Mouse (Mus musculus): ENCODE results near the gene Slc29a1. TPM values are rescaled to one million over a fixed set of nuclear protein-coding genes. Genes with fewer than 3 reads are reported as not detected.

Gene Slc29a1
- polyA plus RNA-seq, 1 experiment from 2014 or later = 90.0 TPM

- ATAC-seq (ENCODE audit: insufficient read depth, low FRiP score) = no peak
- Histone ChIP-seq H3K9me3 (replicated peaks; ENCODE audit: control insufficient read depth, low read length) (no peaks in the 10 kb centered on the region), H3K27me3 (ENCODE audit: control insufficient read depth, insufficient read depth, low read length) (peaks cover 62% of the 10 kb centered on the region), H3K36me3 (ENCODE audit: control insufficient read depth, insufficient read depth, low read length) (no peaks in the 10 kb centered on the region), H3K4me3 (replicated peaks; ENCODE audit: low read length) (no peak overlapping the region), H3K9ac (ENCODE audit: low read length) (no peak overlapping the region), H3K4me2 (ENCODE audit: low read depth, low read length) (no peak overlapping the region), H3K4me1 (ENCODE audit: control insufficient read depth, insufficient read depth, low read length) (peaks cover 16% of the 10 kb centered on the region), H3K27ac (ENCODE audit: low read length) (no peak overlapping the region)
- 80% methylated on average over 5 of the region's 5 CpGs for WGBS
These were observed 51.8 kb downstream of the Slc29a1 start for GRCm38 (mm10) chr17:45547461-45548190.

DNA sequence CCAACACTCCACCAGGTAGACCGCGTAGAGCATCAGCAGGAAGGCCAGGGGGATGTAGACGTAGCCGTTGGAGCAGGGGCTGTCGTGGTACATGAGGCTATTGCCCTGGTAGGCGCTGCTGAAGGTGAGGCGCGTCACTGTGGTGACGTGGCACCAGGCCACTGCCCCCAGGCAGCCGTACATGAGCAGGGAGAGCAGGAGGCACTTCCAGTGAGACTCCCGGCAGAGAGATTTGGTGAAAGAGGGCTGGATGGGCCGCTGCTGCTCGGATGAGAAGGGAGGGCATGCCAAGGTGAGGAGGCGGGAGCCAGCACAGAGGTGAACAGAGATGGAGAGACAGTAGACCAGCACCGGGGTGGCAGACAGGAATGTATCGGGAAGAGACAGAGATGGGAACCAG lies 52.5 kb downstream of the Slc29a1 start:
- ATAC-seq (ENCODE audit: insufficient read depth, low FRiP score) = no peak
- H3K36me3 ChIP-seq (ENCODE audit: control insufficient read depth, insufficient read depth, low read length) = no peaks in the 10 kb centered on the region
- H3K27me3 ChIP-seq (ENCODE audit: control insufficient read depth, insufficient read depth, low read length) = peaks cover 68% of the 10 kb centered on the region
- no peak overlapping the region for H3K4me2 ChIP-seq (ENCODE audit: low read depth, low read length)
- no peak overlapping the region for H3K9ac ChIP-seq (ENCODE audit: low read length)
- no peak overlapping the region for H3K27ac ChIP-seq (ENCODE audit: low read length)
- no peak overlapping the region for H3K4me3 ChIP-seq (replicated peaks; ENCODE audit: low read length)
- no peaks in the 10 kb centered on the region for H3K9me3 ChIP-seq (replicated peaks; ENCODE audit: control insufficient read depth, low read length)
- peaks cover 16% of the 10 kb centered on the region for H3K4me1 ChIP-seq (ENCODE audit: control insufficient read depth, insufficient read depth, low read length)
- WGBS = 73% methylated on average over 16 of the region's 16 CpGs

DNA sequence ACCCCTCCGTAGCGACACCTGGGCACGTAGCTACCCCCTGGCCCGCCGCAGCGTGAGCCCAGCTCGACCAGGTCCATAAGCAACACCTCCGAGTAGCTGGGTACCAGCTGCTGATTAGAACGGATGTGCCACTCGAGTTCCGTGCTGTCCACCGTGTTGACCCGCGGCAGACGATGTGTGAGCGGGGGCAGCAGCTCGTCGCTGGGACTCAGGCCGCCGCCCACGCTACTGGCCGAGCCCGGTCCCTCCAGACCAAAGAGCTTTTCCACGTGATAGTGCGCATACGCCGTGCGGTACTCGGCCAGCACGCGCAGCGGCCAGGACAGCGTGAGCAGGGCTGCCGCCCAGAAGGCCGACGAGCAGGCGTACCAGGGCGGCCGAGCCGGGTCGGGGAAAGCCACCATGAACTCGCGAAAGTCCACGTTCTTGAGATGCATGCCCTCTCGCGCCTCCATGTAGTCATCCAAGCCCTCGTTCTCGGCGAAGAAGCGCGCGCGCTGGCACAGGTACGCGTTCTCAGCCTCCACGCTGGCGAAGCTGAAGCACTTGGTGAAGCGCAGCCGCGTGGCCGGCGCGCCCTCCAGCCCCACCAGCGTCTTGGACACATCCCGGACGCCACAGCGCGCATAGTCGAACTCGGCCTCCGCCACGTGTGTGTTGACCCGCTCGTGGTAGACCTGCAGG lies 54.0 kb downstream of the Slc29a1 start:
- no peak overlapping the region for H3K27ac ChIP-seq (ENCODE audit: low read length)
- H3K4me2 ChIP-seq (ENCODE audit: low read depth, low read length) = peak overlapping the region; percentile 46
- no peaks in the 10 kb centered on the region for H3K9me3 ChIP-seq (replicated peaks; ENCODE audit: control insufficient read depth, low read length)
- peak overlapping the region; percentile 10; the same call in 1 of the 2 replicates for H3K9ac ChIP-seq (ENCODE audit: low read length)
- peak overlapping the region; percentile 25 for H3K4me3 ChIP-seq (replicated peaks; ENCODE audit: low read length)
- H3K4me1 ChIP-seq (ENCODE audit: control insufficient read depth, insufficient read depth, low read length) = peaks cover 14% of the 10 kb centered on the region
- no peak for ATAC-seq (ENCODE audit: insufficient read depth, low FRiP score)
- no peaks in the 10 kb centered on the region for H3K36me3 ChIP-seq (ENCODE audit: control insufficient read depth, insufficient read depth, low read length)
- H3K27me3 ChIP-seq (ENCODE audit: control insufficient read depth, insufficient read depth, low read length) = peaks cover 74% of the 10 kb centered on the region
- 15% methylated on average over 74 of the region's 74 CpGs for WGBS

DNA sequence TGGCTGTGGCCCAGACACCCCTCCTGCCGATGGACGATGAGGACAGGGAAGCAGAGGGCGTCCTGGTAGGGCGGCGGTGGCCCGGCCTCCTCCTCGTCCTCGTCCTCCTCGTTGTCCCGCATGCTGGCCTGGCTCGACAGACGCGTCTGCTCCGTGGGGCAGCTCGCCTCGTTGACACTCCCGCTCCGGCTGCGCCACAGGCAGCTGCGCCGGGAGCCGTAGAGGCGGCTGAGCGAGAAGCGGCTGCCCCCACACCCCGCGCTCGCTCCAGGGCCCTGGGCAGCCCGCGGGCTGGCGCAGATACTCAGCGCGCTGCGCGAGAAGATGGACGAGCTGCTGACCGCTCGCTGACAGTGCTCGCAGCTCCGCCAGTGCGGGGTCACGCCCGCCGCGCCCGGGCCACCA lies 54.5 kb downstream of the Slc29a1 start:
- H3K4me1 ChIP-seq (ENCODE audit: control insufficient read depth, insufficient read depth, low read length) = peaks cover 9% of the 10 kb centered on the region
- no peak overlapping the region for H3K27ac ChIP-seq (ENCODE audit: low read length)
- no peak for ATAC-seq (ENCODE audit: insufficient read depth, low FRiP score)
- no peaks in the 10 kb centered on the region for H3K9me3 ChIP-seq (replicated peaks; ENCODE audit: control insufficient read depth, low read length)
- peak overlapping the region; percentile 25 for H3K4me3 ChIP-seq (replicated peaks; ENCODE audit: low read length)
- peak overlapping the region; percentile 46 for H3K4me2 ChIP-seq (ENCODE audit: low read depth, low read length)
- peaks cover 75% of the 10 kb centered on the region for H3K27me3 ChIP-seq (ENCODE audit: control insufficient read depth, insufficient read depth, low read length)
- H3K9ac ChIP-seq (ENCODE audit: low read length) = peak overlapping the region; percentile 10; the same call in 1 of the 2 replicates
- WGBS = 20% methylated on average over 46 of the region's 46 CpGs
- no peaks in the 10 kb centered on the region for H3K36me3 ChIP-seq (ENCODE audit: control insufficient read depth, insufficient read depth, low read length)

GRCm38 (mm10) chr17:45544001-45544872 lies 55.2 kb downstream of the Slc29a1 start:
- H3K9ac ChIP-seq (ENCODE audit: low read length) = no peak overlapping the region
- no peaks in the 10 kb centered on the region for H3K9me3 ChIP-seq (replicated peaks; ENCODE audit: control insufficient read depth, low read length)
- ATAC-seq (ENCODE audit: insufficient read depth, low FRiP score) = no peak
- no peak overlapping the region for H3K4me3 ChIP-seq (replicated peaks; ENCODE audit: low read length)
- no peaks in the 10 kb centered on the region for H3K36me3 ChIP-seq (ENCODE audit: control insufficient read depth, insufficient read depth, low read length)
- no peak overlapping the region for H3K4me2 ChIP-seq (ENCODE audit: low read depth, low read length)
- peaks cover 81% of the 10 kb centered on the region for H3K27me3 ChIP-seq (ENCODE audit: control insufficient read depth, insufficient read depth, low read length)
- no peak overlapping the region for H3K27ac ChIP-seq (ENCODE audit: low read length)
- H3K4me1 ChIP-seq (ENCODE audit: control insufficient read depth, insufficient read depth, low read length) = peaks cover 7% of the 10 kb centered on the region
- 26% methylated on average over 24 of the region's 24 CpGs for WGBS

- ATAC-seq (ENCODE audit: insufficient read depth, low FRiP score) = no peak
- no peak overlapping the region for H3K4me2 ChIP-seq (ENCODE audit: low read depth, low read length)
- H3K4me1 ChIP-seq (ENCODE audit: control insufficient read depth, insufficient read depth, low read length) = peaks cover 7% of the 10 kb centered on the region; the same call in 1 of the 2 replicates
- H3K9ac ChIP-seq (ENCODE audit: low read length) = no peak overlapping the region
- no peak overlapping the region for H3K4me3 ChIP-seq (replicated peaks; ENCODE audit: low read length)
- H3K36me3 ChIP-seq (ENCODE audit: control insufficient read depth, insufficient read depth, low read length) = no peaks in the 10 kb centered on the region
- 50% methylated on average over 1 of the region's 1 CpGs for WGBS
- no peak overlapping the region for H3K27ac ChIP-seq (ENCODE audit: low read length)
- peaks cover 77% of the 10 kb centered on the region for H3K27me3 ChIP-seq (ENCODE audit: control insufficient read depth, insufficient read depth, low read length)
- no peaks in the 10 kb centered on the region for H3K9me3 ChIP-seq (replicated peaks; ENCODE audit: control insufficient read depth, low read length)
These were observed 56.3 kb downstream of the Slc29a1 start for GRCm38 (mm10) chr17:45543115-45543514.

GRCm38 (mm10) chr17:45542705-45543104 lies 56.7 kb downstream of the Slc29a1 start:
- Histone ChIP-seq H3K36me3 (ENCODE audit: control insufficient read depth, insufficient read depth, low read length) (no peaks in the 10 kb centered on the region), H3K27ac (ENCODE audit: low read length) (no peak overlapping the region), H3K9ac (ENCODE audit: low read length) (no peak overlapping the region), H3K9me3 (replicated peaks; ENCODE audit: control insufficient read depth, low read length) (no peaks in the 10 kb centered on the region), H3K4me3 (replicated peaks; ENCODE audit: low read length) (no peak overlapping the region), H3K27me3 (ENCODE audit: control insufficient read depth, insufficient read depth, low read length) (peaks cover 73% of the 10 kb centered on the region), H3K4me1 (ENCODE audit: control insufficient read depth, insufficient read depth, low read length) (peaks cover 7% of the 10 kb centered on the region; the same call in 1 of the 2 replicates), H3K4me2 (ENCODE audit: low read depth, low read length) (no peak overlapping the region)
- 67% methylated on average over 2 of the region's 2 CpGs for WGBS
- no peak for ATAC-seq (ENCODE audit: insufficient read depth, low FRiP score)

GRCm38 (mm10) chr17:45542129-45542528 lies 57.3 kb downstream of the Slc29a1 start:
- Histone ChIP-seq H3K27me3 (ENCODE audit: control insufficient read depth, insufficient read depth, low read length) (peaks cover 67% of the 10 kb centered on the region), H3K27ac (ENCODE audit: low read length) (no peak overlapping the region), H3K4me3 (replicated peaks; ENCODE audit: low read length) (no peak overlapping the region), H3K9ac (ENCODE audit: low read length) (no peak overlapping the region), H3K4me2 (ENCODE audit: low read depth, low read length) (no peak overlapping the region), H3K36me3 (ENCODE audit: control insufficient read depth, insufficient read depth, low read length) (no peaks in the 10 kb centered on the region), H3K4me1 (ENCODE audit: control insufficient read depth, insufficient read depth, low read length) (peaks cover 7% of the 10 kb centered on the region; the same call in 1 of the 2 replicates), H3K9me3 (replicated peaks; ENCODE audit: control insufficient read depth, low read length) (no peaks in the 10 kb centered on the region)
- ATAC-seq (ENCODE audit: insufficient read depth, low FRiP score) = no peak
- WGBS = 29% methylated on average over 6 of the region's 6 CpGs

Measured in stomach, embryonic 16.5 days (tissue).